In the genomic region with DNA sequence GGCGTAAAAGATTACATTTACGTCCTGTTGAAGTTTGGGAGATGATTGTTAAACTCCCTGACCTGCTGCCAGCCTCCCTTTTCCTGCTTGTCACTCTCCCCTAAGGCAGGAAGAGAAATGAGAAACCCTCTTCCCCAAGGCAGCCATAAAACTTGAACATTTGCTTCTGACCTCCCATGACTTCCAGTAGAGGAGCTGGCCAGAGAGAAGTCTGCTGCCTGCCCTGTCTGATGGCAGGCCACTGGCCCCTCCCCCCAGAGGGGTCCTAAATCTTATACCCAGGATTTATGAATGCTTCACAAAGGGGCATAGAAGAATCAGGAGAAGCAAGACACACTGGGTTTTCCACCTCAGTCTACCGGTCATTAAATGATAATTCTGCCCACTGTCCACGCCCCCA, we compare ENCODE assay signal across 15 mouse cellular contexts. TPM values are rescaled to one million over a fixed set of nuclear protein-coding genes. Genes with fewer than 3 reads are reported as not detected.
DNase-seq lines count a peak whose midpoint lies in the region; ATAC-seq and TF ChIP-seq lines count a peak whose summit lies in the region.
"Had no signal": no experiment of that assay in that cellular context is flagged by ENCODE, and none has a peak within 500 bp of the region (broad histone marks: within the 10 kb centered on the region; RNA-seq: fewer than 3 reads in every experiment).

No protein-coding gene starts in this region.

- no peak for DNase-seq in heart, adult 2 months
- DNase-seq in heart, postnatal 36 days = no peak
- DNase-seq in stomach, postnatal 0 days (ENCODE audit: low spot score) = no peak
- DNase-seq in kidney, postnatal 14 days = peak; percentile 48
- DNase-seq in thymus, adult 2 months = no peak
- DNase-seq in frontal cortex, adult 2 months (ENCODE audit: extremely low spot score in 1 of 2, low spot score in 1 of 2) = no peak
- no peak for DNase-seq in ovary, postnatal 14 days (ENCODE audit: low spot score)
- DNase-seq: cerebellum, adult 11 months; right cerebral cortex, adult 18-20 months; thymus, postnatal 25 days had no signal

- 49% methylated on average over 4 of the region's 4 CpGs for WGBS in heart, adult 2 months
- WGBS in stomach, embryonic 14.5 days = 64% methylated on average over 4 of the region's 4 CpGs
- WGBS in stomach, postnatal 0 days = 78% methylated on average over 4 of the region's 4 CpGs
- WGBS in thymus, adult 2 months = 89% methylated on average over 4 of the region's 4 CpGs

- ATAC-seq in stomach, embryonic 14.5 days (ENCODE audit: insufficient number of reproducible peaks, insufficient read depth, low FRiP score, low read depth) = no peak
- ATAC-seq in stomach, postnatal 0 days (ENCODE audit: low FRiP score, low TSS enrichment) = no peak
- ATAC-seq: intestine, postnatal 0 days; midbrain, embryonic 16.5 days had no signal

- peak overlapping the region; percentile 29; the same call in 1 of the 2 replicates for H3K9ac ChIP-seq in heart, adult 2 months (ENCODE audit: low read depth, low read length)
- H3K9ac ChIP-seq in stomach, embryonic 14.5 days (replicated peaks; ENCODE audit: low read depth, low read length) = no peak overlapping the region
- no peak overlapping the region for H3K9ac ChIP-seq in stomach, postnatal 0 days (ENCODE audit: low read length)
- H3K9ac ChIP-seq: liver, embryonic 15.5 days; neural tube, embryonic 13.5 days had no signal

- TF ChIP-seq EP300 in heart, adult 2 months (IDR thresholded peaks at IDR 0.05; ENCODE audit: insufficient read depth, low read depth, low read length) = no peak
- TF ChIP-seq EP300 in stomach, postnatal 0 days (optimal IDR thresholded peaks at IDR 0.05) = no peak

- H3K36me3 ChIP-seq in heart, adult 2 months (ENCODE audit: control insufficient read depth, insufficient read depth, low read length) = peaks cover 3% of the 10 kb centered on the region
- H3K36me3 ChIP-seq in stomach, embryonic 14.5 days (ENCODE audit: control insufficient read depth, insufficient read depth, low read length) = no peaks in the 10 kb centered on the region; the same call in 1 of the 2 replicates
- H3K36me3 ChIP-seq in stomach, postnatal 0 days (ENCODE audit: control insufficient read depth, insufficient read depth, low read length) = 0 out of 2 replicates have a peak, but pooled peaks cover 2% of the 10 kb centered on the region
- no peaks in the 10 kb centered on the region for H3K36me3 ChIP-seq in thymus, adult 2 months (ENCODE audit: control insufficient read depth, insufficient read depth, low read length)
- H3K36me3 ChIP-seq: liver, embryonic 15.5 days; neural tube, embryonic 13.5 days had no signal

- peaks cover 10% of the 10 kb centered on the region for H3K4me1 ChIP-seq in heart, adult 2 months (ENCODE audit: control insufficient read depth, insufficient read depth, low read length)
- H3K4me1 ChIP-seq in stomach, embryonic 14.5 days (ENCODE audit: control insufficient read depth, insufficient read depth, low read length) = peaks cover 17% of the 10 kb centered on the region
- no peaks in the 10 kb centered on the region for H3K4me1 ChIP-seq in stomach, postnatal 0 days (replicated peaks; ENCODE audit: control insufficient read depth, insufficient read depth)
- no peaks in the 10 kb centered on the region for H3K4me1 ChIP-seq in thymus, adult 2 months (replicated peaks; ENCODE audit: control insufficient read depth, insufficient read depth, low read length)
- H3K4me1 ChIP-seq: liver, embryonic 15.5 days had no signal

- H3K79me2 ChIP-seq in heart, adult 2 months (replicated peaks; ENCODE audit: control insufficient read depth, insufficient read depth, low read length) = no peaks in the 10 kb centered on the region

- TF ChIP-seq POLR2A in heart, adult 2 months (IDR thresholded peaks at IDR 0.05; ENCODE audit: insufficient read depth, low read depth, low read length) = no peak
- no peak for TF ChIP-seq POLR2A in thymus, adult 2 months (IDR thresholded peaks at IDR 0.05; ENCODE audit: control insufficient read depth, extremely low read depth, insufficient read depth, low read length, poor library complexity)

- no peak for TF ChIP-seq CTCF in heart, adult 2 months (IDR thresholded peaks at IDR 0.05)
- no peak for TF ChIP-seq CTCF in stomach, postnatal 0 days (IDR thresholded peaks at IDR 0.05; ENCODE audit: low read depth)
- no peak for TF ChIP-seq CTCF in thymus, adult 2 months (IDR thresholded peaks at IDR 0.05; ENCODE audit: borderline replicate concordance, control insufficient read depth, extremely low read depth, insufficient read depth, low read length, poor library complexity)

- H3K9me3 ChIP-seq in stomach, embryonic 14.5 days (ENCODE audit: control insufficient read depth, low read depth, low read length) = peaks cover 7% of the 10 kb centered on the region; the same call in 1 of the 2 replicates
- H3K9me3 ChIP-seq in stomach, postnatal 0 days (ENCODE audit: control insufficient read depth, low read length) = no peaks in the 10 kb centered on the region
- H3K9me3 ChIP-seq: liver, embryonic 15.5 days; neural tube, embryonic 13.5 days had no signal

- intact Hi-C loops in heart, adult 2 months (cut with DNase I) = no loop called here
- intact Hi-C loops in heart, postnatal 36 days (cut with DNase I) = loop anchor here (5.0 kb wide), 2 partner anchors 64 to 339 kb away; a partner anchor contains a TSS

- 0 out of 2 replicates have a peak overlapping the region, but pooled peaks have one; percentile 66 for H3K4me2 ChIP-seq in stomach, embryonic 14.5 days (replicated peaks; ENCODE audit: low read depth, low read length)
- H3K4me2 ChIP-seq in stomach, postnatal 0 days (replicated peaks; ENCODE audit: low read depth) = no peak overlapping the region
- H3K4me2 ChIP-seq: liver, embryonic 15.5 days had no signal

- no peak overlapping the region for H3K4me3 ChIP-seq in heart, adult 2 months
- no peak overlapping the region for H3K4me3 ChIP-seq in stomach, embryonic 14.5 days (ENCODE audit: low read depth, low read length)
- H3K4me3 ChIP-seq in stomach, postnatal 0 days (ENCODE audit: low read depth, low read length) = no peak overlapping the region
- no peak overlapping the region for H3K4me3 ChIP-seq in thymus, adult 2 months (ENCODE audit: control insufficient read depth, insufficient read depth, low read length)
- H3K4me3 ChIP-seq: liver, embryonic 15.5 days; neural tube, embryonic 13.5 days had no signal

- H3K27ac ChIP-seq in heart, adult 2 months = no peak overlapping the region
- H3K27ac ChIP-seq in stomach, embryonic 14.5 days (ENCODE audit: low read length) = no peak overlapping the region
- H3K27ac ChIP-seq in stomach, postnatal 0 days (replicated peaks) = no peak overlapping the region
- H3K27ac ChIP-seq in thymus, adult 2 months (ENCODE audit: control insufficient read depth, insufficient read depth, low read length) = no peak overlapping the region
- H3K27ac ChIP-seq: liver, embryonic 15.5 days; neural tube, embryonic 13.5 days had no signal

- no peaks in the 10 kb centered on the region for H3K27me3 ChIP-seq in heart, adult 2 months (ENCODE audit: control insufficient read depth, insufficient read depth, low read length)
- H3K27me3 ChIP-seq in stomach, embryonic 14.5 days (ENCODE audit: control insufficient read depth, insufficient read depth, low read length) = no peaks in the 10 kb centered on the region
- no peaks in the 10 kb centered on the region for H3K27me3 ChIP-seq in stomach, postnatal 0 days (ENCODE audit: control insufficient read depth, insufficient read depth, low read length)
- no peaks in the 10 kb centered on the region; the same call in 1 of the 2 replicates for H3K27me3 ChIP-seq in thymus, adult 2 months (ENCODE audit: control insufficient read depth, insufficient read depth, low read length)

RNA-seq across cellular contexts. Expression of a gene that starts 5.3 kb away (rescaled TPM):
- total RNA-seq in heart, adult 2 months (2021) = 10 to 100 TPM; 11.7 to 15.7 TPM
- polyA plus RNA-seq in heart, adult 2 months (2012; rRNA removed) = 16.9 and 19.8 TPM in 2 replicates
- total RNA-seq in heart, postnatal 36 days (2021) = 10 to 100 TPM; 15.5 to 18.8 TPM
- 167 and 172 TPM in 2 replicates for polyA plus RNA-seq in stomach, embryonic 14.5 days (2014; fragmentation: Nextera tagmentation; extraction: Ambion mirVana)
- polyA plus RNA-seq in stomach, postnatal 0 days (2015; fragmentation: Nextera tagmentation; extraction: Ambion mirVana) = 38.1 and 42.5 TPM in 2 replicates
- 57.5 and 59.2 TPM in 2 replicates for polyA plus RNA-seq in thymus, adult 2 months (2012; rRNA removed)
- polyA plus RNA-seq in frontal cortex, adult 2 months (2012; rRNA removed) = 12.0 and 12.6 TPM in 2 replicates
